Mouse (Mus musculus): ENCODE results near the gene Fam19a2.

The Fam19a2 gene

GRCm38 (mm10) chr10:123385641-123386040 lies 121.8 kb downstream of the Fam19a2 start:
- DNase-seq (ENCODE audit: low read depth, low spot score), result no peak

DNA sequence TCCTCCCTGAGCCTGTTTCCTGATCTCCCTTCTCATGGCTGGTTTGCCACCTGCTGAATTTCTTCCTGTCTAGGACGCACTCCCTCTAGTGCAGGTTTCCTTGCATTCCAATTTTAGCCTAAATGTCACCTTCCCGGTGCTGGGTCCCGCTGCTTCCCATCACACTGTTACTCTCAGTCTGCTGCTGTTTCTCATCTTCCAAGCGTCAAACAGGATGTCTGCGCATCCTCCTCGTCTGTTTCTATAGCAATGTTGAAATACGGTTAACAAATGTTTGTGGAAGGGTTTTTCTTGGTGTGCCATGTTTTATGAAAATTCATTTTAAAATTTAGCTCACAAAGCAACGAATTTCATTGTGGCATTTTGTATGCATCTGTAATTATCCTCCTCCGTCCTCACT lies 131.6 kb downstream of the Fam19a2 start:
- DNase-seq (ENCODE audit: low read depth, low spot score), result no peak

DNA sequence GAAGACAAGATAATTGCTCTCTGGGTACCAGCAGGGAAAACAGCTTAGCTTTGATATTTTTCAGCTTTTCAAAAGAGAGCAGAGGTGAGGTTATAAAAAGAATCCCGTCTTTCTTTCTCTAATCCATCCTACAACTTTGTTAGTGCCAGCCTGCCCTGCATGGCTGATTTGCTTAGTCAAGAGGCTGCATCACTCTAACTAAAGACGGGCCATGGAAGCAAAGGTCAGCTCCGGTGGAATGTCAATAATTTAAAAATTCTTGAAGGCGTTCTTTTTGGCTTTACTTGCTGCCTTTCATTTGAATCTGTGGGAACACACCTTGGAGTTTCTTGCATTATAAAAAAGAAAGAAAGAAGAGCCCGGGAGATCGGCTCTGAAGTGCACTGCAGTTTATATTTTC lies 134.3 kb downstream of the Fam19a2 start:
- no peak for DNase-seq (ENCODE audit: low read depth, low spot score)

DNA sequence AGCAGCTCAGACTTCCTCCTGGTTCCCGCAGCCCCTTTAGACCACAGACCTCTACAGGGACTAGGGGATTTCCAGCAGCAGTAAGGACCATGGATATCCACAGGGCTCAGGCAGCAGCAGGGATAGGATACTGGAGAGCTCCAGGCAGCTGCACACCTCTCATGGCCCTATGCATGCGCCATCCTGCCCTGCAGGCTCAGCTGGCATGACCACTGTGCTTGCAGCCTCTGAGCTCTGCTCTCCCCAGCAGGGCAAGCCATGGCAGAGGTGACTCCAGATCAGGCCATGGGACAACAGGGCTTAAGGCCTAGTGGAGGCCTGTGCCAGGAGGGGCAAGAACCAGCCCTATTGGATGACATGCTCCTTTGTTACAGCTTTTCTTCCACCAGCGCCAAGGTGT lies 137.4 kb downstream of the Fam19a2 start:
- no peak for DNase-seq (ENCODE audit: low read depth, low spot score)

DNA sequence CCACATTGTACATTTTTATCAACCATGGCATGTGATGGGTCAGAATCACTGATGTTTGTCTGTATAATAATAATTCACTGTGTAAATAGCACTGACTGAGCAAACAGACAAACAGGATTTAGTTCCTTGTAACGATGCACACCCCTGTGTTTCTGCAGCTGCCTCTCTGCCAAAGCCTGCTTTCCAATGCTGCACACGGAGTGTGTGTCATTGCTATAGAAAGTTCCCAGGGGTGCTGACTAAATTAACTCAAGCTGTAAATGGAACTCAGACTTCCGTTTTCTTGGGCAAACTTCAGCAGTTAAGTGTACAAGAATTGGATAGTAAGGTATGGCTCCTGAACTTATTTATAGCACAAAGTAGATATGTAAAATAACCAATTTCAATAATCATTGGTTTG lies 138.7 kb downstream of the Fam19a2 start:
- no peak for DNase-seq (ENCODE audit: low read depth, low spot score)

GRCm38 (mm10) chr10:123414953-123415352 lies 151.2 kb downstream of the Fam19a2 start:
- DNase-seq (ENCODE audit: low read depth, low spot score), result peak; percentile 11

DNA sequence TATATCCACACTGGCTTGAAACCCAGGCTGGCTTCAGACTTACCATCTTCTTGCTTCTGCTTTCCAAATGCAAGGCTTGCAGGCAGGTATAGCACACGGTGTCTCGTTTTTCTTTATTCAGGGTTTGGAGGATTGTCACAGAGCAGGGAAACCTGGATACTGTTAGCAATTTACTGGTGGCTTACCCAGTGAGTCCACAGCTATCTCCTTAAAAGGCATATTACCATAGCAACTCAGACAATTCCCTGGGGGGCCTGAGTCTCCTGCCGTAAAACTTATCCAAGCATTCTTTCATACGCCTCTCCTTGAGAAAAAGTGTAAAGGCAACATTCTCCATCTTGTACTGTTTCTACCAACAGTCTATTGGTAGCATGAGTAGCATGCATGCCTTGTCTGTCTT lies 152.2 kb downstream of the Fam19a2 start:
- DNase-seq (ENCODE audit: low read depth, low spot score), result peak; percentile 41

DNA sequence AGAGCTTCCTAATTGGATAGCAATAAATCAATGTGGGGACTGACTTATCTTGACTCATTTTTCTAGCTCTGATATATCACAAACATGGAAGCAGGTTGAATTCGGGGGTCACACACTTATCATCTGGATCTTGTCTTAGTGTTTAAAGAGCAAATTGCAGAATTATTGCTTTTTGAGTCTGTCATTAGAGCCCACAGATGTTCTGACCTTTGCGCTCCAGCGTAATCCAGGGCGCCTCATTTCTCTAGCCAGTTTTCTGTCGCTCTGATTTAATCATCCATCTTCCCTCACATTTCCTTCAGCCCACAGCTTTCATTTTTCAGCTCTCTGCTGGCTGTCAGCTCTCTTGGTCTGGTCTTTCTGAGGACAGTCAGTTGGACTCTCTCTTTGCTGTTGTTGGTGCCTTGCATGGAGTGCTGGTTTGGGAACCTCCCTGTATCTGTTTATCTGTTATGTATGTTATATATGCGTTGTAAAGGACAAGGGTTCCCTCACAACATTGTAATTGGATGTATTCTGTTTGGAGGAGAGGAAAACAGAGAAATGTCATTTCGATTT lies 154.9 kb downstream of the Fam19a2 start:
- peak; percentile 62 for DNase-seq (ENCODE audit: low read depth, low spot score)

GRCm38 (mm10) chr10:123420249-123420648 lies 156.5 kb downstream of the Fam19a2 start:
- DNase-seq (ENCODE audit: low read depth, low spot score), result no peak

- no peak for DNase-seq (ENCODE audit: low read depth, low spot score)
Observed at GRCm38 (mm10) chr10:123424482-123424881, 160.7 kb downstream of the Fam19a2 start.

- no peak for DNase-seq (ENCODE audit: low read depth, low spot score)
Observed at GRCm38 (mm10) chr10:123426527-123427363, 162.9 kb downstream of the Fam19a2 start.

- DNase-seq (ENCODE audit: low read depth, low spot score), result no peak
Observed at GRCm38 (mm10) chr10:123431569-123431968, 167.8 kb downstream of the Fam19a2 start.

DNA sequence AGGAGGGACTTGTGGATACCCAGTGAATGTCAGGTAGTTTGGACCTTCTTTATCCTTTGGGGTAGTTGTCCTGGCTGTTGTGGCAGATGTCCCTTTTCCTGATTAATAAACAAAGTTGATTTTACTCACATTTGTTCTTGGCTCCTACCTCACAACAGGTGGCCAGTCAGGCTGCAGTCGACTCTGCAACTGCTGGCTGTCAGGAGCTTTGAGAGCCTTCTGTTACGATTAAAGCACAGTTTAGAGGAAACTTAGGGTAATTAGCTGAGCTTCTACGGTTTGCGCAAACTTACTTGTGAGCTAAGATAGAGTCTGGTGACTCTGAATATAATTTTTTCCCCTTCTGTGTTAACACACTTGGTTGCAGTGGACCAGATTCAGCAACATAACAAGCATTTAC lies 173.8 kb downstream of the Fam19a2 start:
- no peak for DNase-seq (ENCODE audit: low read depth, low spot score)

GRCm38 (mm10) chr10:123456800-123457199 lies 193.0 kb downstream of the Fam19a2 start:
- no peak for DNase-seq (ENCODE audit: low read depth, low spot score)

- DNase-seq (ENCODE audit: low read depth, low spot score), result no peak
Observed at GRCm38 (mm10) chr10:123460466-123460865, 196.7 kb downstream of the Fam19a2 start.

DNA sequence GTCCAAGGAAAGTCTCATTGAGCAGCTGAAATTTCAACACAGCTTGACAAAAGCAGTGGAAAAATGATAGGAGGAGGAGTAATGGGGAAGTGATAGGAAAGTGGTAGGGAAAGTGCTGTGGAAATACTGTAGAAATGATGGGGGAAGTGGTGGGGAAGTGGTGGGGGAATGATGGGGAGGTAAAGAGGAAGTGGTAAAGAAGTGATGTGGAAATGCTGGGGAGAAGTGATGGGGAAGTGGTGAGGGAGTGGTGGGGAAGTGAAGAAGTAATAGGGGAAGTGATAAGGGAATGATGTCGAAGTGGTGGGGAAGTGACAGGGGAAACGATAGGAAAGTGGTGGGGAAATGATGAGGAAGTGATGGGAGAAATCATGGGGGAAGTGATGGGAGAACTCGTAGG lies 198.5 kb downstream of the Fam19a2 start:
- DNase-seq (ENCODE audit: low read depth, low spot score), result no peak

DNA sequence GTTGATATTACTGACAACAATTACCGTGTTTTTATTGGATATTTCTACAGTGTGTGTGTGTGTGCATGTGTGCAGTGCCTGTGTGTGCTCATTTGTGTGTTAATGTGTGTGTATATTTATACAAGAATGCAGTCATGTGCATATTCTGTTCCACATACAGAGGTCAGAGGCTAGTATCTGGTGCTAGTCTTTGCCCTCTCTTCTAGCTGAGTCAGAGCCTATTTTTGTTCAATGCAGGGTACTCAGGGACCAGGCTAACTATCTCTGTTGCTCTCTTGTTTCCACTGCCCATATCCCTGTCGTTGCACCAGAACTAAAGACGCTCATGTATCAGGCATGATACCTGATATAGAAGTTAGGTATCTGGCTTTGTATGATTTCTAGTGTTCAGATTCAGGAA lies 251.0 kb downstream of the Fam19a2 start:
- no peak for DNase-seq (ENCODE audit: low read depth, low spot score)

GRCm38 (mm10) chr10:123520613-123521012 lies 256.8 kb downstream of the Fam19a2 start:
- no peak for DNase-seq (ENCODE audit: low read depth, low spot score)

DNA sequence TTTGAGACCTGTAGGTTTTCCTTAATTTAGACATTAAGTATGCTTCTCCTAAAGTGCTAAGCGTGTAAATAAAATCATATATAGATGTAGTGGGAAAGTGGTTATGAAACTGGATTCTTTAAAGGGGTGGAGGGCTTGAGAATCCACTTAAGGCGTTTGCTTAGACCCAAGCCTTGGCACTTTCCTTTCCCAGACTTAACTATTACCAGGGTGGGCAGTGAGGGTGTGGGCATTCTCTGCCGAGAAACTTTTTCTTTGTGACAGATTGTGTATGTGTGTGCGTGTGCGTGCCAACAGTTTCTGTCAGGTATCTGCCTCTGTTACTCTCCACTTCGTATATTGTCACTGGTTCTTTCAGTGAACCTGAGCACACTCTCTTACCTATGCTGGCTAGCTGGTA lies 257.4 kb downstream of the Fam19a2 start:
- DNase-seq (ENCODE audit: low read depth, low spot score), result no peak

DNA sequence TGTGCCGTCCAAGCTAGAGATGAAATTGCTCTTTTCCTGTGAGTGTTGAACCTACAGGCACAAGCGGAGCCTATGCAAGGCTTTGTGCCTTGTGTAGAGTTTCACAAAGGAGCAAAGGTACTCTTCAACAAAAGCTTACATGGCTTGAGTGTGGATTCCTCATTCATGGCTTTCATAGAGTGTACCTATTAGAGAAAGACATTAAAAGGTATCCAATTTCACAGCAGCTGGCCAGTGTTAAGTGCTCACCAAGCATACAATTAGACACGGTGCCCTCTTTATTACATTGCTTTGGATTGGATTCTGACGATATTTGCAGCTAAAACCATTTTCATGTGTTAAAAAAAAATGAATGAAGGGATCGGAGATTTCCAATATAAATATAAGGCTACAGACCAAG lies 261.6 kb downstream of the Fam19a2 start:
- no peak for DNase-seq (ENCODE audit: low read depth, low spot score)

GRCm38 (mm10) chr10:123526059-123526458 lies 262.3 kb downstream of the Fam19a2 start:
- DNase-seq (ENCODE audit: low read depth, low spot score), result peak; percentile 3

DNA sequence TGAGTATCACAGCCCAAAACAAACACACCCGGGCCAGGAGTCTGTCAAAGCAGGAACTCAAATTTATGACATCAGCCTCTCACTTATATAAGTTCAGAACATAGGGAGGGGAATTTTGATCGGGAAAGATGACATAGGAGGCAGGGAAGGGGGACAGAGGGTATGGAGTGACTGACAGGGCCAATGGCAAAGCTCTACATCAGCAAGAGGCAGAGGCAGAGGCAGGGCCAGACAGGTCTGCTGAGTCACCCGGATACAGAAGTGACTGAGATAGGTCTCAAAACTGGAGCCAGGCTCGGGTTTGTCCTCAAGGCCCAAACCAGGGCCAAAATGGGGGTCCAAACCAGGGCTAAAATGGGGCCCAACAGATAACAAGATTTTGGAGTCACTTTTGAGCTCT lies 272.3 kb downstream of the Fam19a2 start:
- DNase-seq (ENCODE audit: low read depth, low spot score), result no peak

GRCm38 (mm10) chr10:123548391-123548790 lies 284.6 kb downstream of the Fam19a2 start:
- no peak for DNase-seq (ENCODE audit: low read depth, low spot score)

All from mesoderm, embryonic 11.5 days (tissue).